Mouse (Mus musculus): ENCODE results near the gene Olfr877.

DNA sequence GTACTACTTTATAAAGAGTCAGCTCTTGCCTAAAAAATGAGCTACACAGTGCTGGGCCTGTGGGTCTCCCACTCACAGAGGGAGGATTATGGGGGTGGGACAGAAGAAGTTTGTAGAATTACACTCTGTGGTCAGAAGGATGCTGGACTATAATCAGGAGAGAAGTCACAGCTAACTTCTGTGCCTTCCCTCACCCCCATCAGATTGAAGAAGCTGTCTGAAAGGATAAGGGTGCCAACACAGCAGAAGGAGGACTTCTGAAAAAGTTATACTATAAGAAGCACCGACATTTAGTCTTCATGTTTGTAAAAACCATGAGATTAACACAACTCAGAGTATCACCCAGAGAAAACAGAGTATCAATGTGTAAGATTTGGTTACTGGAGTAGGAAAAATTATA is 17.0 kb downstream of the Olfr877 start:
- TF ChIP-seq CTCF (IDR thresholded peaks at IDR 0.05; ENCODE audit: control insufficient read depth, insufficient read depth, insufficient replicate concordance, low read depth, low read length): no peak
- TF ChIP-seq POLR2A (IDR thresholded peaks at IDR 0.05; ENCODE audit: control insufficient read depth, low read depth, low read length): no peak

Measured in testis, adult 2 months (tissue).